Mouse (Mus musculus): Measurements from ENCODE around the gene Mbnl3.

Gene Mbnl3

DNA sequence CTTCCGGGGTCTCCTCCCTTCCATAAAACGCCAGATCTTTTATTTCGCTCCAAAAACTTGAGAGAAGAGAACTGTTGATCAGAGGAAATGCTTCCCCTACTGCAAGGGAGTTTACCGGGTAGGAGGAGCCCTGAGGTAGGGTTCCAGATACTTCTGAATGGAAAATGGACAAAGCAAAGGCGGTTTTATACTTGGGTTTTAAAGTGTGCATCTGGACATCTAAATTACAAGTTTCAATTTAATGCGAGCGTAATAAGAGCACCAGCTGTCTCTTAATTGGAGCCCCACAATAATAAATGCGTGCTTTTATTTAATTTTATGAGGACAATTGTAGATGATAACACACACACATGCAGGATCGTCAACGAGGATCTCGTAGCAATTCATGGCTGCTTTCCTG, at the start of gene Mbnl3:
Mbnl3 (minus strand) TSS at position 101 of the 400 bp plus-strand sequence.
- peak; percentile 1 for DNase-seq (ENCODE audit: low read depth, low spot score)

- peak; percentile 59 for DNase-seq (ENCODE audit: low read depth, low spot score)
Observed at GRCm38 (mm10) chrX:51205548-51206324, 596 bp downstream of the Mbnl3 start.

- peak; percentile 59 for DNase-seq (ENCODE audit: low read depth, low spot score)
Observed at GRCm38 (mm10) chrX:51204626-51205547, 1.4 kb downstream of the Mbnl3 start.

DNA sequence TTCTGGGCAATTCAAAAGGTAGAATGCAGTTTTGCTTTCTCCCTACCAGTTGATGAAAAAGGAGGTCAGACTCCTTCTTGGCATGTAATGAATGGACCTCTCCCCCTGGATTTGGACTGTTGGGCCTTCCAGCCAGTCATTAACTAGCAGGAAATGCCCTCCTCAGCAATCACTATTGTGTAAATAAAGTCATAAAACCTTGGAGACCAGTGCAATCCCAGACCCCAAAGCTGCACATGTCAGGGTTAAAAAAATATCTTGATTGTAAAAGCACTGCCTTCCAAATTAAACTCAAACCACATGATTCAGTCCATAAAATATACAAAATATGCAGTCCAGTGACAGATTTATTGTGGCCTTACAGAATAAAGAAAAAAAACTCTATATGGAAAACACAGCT, 9.3 kb downstream of the Mbnl3 start:
- DNase-seq (ENCODE audit: low read depth, low spot score), result no peak

- no peak for DNase-seq (ENCODE audit: low read depth, low spot score)
Observed at GRCm38 (mm10) chrX:51171914-51172313, 34.4 kb downstream of the Mbnl3 start.

GRCm38 (mm10) chrX:51171413-51171812, 34.9 kb downstream of the Mbnl3 start:
- DNase-seq (ENCODE audit: low read depth, low spot score), result peak; percentile 8

- DNase-seq (ENCODE audit: low read depth, low spot score), result no peak
Observed at GRCm38 (mm10) chrX:51170404-51170803, 35.9 kb downstream of the Mbnl3 start.

DNA sequence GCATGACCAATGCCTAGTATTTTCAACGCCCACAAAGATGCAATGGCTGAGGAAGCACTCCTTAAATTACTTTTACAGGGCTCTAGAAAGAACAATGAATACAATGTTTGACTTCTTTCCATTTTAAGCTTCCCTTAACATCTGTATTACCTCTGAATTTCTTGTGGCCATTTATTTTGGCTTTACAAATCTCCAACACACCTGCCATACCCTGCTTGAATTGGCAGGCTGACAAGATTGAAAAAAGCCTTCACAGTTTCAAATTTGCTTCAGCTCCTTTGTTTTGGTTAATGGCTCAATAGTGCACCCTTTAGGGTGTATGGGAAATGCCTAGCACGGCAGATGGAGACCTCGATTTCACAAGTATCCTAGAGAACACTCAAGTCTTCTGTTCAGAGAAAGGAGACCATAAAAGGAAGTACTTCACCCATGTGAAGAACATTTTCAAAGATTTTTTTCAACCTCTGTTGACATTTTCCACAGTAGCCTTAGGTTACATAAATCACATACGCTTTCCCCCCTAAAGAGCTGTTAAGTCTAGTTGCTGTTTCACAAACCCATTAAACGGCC, 36.8 kb downstream of the Mbnl3 start:
- no peak for DNase-seq (ENCODE audit: low read depth, low spot score)

DNA sequence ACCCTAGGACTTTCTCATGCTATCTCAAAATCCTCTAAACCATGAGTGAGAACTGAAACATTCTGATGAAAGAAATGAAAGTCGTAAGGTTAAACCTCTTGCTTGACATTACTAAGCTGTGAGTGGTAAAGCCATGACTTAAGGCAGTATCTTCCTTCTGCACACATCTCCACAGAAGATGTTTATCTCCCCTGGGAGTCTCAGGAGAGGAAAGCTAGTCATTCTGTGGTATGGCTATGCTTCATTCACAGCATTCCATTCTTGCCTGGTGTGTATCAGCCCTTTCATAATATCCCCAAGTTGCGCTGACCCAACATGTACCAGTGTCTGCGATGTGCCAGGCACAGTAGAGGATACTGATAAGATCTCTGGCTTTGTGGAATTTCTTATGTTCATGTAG, 38.4 kb downstream of the Mbnl3 start:
- DNase-seq (ENCODE audit: low read depth, low spot score), result no peak

GRCm38 (mm10) chrX:51164766-51165165, 41.6 kb downstream of the Mbnl3 start:
- no peak for DNase-seq (ENCODE audit: low read depth, low spot score)

DNA sequence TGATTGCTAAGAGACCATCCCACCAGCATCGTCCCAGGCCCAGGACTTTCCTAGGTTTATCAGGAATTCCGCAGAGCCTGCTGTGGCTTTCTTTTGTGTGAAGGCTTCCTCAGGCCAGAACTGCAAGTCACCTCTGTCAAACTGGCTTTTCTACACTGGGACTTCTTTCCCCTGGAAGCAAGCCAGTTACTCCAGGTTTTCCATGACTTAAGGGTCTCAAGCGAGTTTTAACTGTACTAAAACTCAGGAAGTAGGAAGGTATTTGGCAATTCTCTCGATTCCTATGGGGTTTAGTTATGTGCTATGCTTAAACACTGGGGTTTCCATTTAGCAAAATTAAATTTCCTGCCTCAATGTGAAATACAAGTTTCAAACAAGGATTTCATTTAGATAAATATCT, 57.9 kb downstream of the Mbnl3 start:
- peak; percentile 1 for DNase-seq (ENCODE audit: low read depth, low spot score)

DNA sequence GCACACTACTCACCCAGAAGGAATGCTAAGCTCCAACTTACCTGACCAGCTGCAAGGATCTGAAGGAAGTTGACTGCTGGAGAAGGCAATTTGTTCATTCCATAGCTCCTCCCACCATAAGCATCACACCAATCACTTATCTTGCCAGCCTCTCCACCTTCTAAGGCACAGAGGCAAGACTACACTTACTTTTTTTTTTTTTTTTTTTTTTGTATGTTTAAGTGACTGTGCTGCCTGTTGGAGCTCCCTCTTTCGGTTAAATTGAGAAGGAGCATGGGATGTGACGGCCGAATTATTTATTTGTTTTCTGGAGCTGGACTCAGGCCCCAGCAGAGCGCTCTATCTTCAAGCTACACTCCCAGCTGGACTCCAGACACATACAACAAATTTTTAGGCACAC, 60.0 kb downstream of the Mbnl3 start:
- DNase-seq (ENCODE audit: low read depth, low spot score), result peak; percentile 49

DNA sequence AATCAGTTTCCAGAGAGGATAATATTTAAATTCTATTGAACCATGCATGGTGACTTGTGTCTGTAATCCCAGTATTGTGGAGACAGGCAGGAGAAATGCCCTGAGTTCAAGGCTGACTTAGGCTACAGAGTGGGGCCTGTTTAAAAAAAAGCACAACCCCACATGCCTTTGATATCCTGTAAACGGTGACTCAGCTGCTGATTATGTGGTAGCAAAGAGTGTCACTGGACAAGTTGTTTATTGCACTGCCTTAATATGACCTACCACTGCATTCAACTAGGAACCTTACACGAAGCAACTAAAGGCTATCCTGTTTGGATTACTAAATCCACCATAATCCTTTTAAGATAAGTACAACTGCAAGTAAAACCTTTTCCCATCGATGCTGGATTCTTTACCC, 66.3 kb downstream of the Mbnl3 start:
- DNase-seq (ENCODE audit: low read depth, low spot score), result no peak

- no peak for DNase-seq (ENCODE audit: low read depth, low spot score)
Observed at GRCm38 (mm10) chrX:51131325-51131724, 75.0 kb downstream of the Mbnl3 start.

GRCm38 (mm10) chrX:51102748-51103147, 103.6 kb downstream of the Mbnl3 start:
- no peak for DNase-seq (ENCODE audit: low read depth, low spot score)

GRCm38 (mm10) chrX:51084972-51085371, 121.4 kb downstream of the Mbnl3 start:
- DNase-seq (ENCODE audit: low read depth, low spot score), result no peak

- DNase-seq (ENCODE audit: low read depth, low spot score), result no peak
Observed at GRCm38 (mm10) chrX:51084211-51084610, 122.1 kb downstream of the Mbnl3 start.

GRCm38 (mm10) chrX:51076744-51077143, 129.6 kb downstream of the Mbnl3 start:
- peak; percentile 10 for DNase-seq (ENCODE audit: low read depth, low spot score)

Measured in R1 (cell line).